Mouse (Mus musculus): ENCODE measurements around the gene Rasgef1c. TPM values are rescaled to one million over a fixed set of nuclear protein-coding genes. Genes with fewer than 3 reads are reported as not detected.
A peak's percentile ranks its signal among the peaks of the same experiment; 100 is the strongest.

Gene Rasgef1c
- polyA plus RNA-seq, 1 experiment from 2014 or later = 0.05 TPM

- no peak for ATAC-seq (replicated peaks; ENCODE audit: insufficient number of reproducible peaks, insufficient read depth, low FRiP score, low read depth)
These were observed 13.2 kb upstream of the Rasgef1c start for GRCm38 (mm10) chr11:49888469-49888868.

GRCm38 (mm10) chr11:49891993-49892392 lies 9.6 kb upstream of the Rasgef1c start:
- Histone ChIP-seq H3K4me3 (no peak overlapping the region), H3K27ac (no peak overlapping the region), H3K9me3 (replicated peaks) (no peaks in the 10 kb centered on the region), H3K4me1 (replicated peaks) (no peaks in the 10 kb centered on the region; the same call in 1 of the 2 replicates), H3K27me3 (0 out of 2 replicates have a peak, but pooled peaks cover 3% of the 10 kb centered on the region), H3K4me2 (no peak overlapping the region), H3K9ac (no peak overlapping the region), H3K36me3 (peaks cover 7% of the 10 kb centered on the region; the same call in 1 of the 2 replicates)
- 86% methylated on average over 5 of the region's 5 CpGs for WGBS
- ATAC-seq (replicated peaks; ENCODE audit: insufficient number of reproducible peaks, insufficient read depth, low FRiP score, low read depth) = no peak

More at GRCm38 (mm10) chr11:49888469-49888868, 13.2 kb upstream of the Rasgef1c start:
- H3K4me1 ChIP-seq (replicated peaks) = no peaks in the 10 kb centered on the region
- H3K27me3 ChIP-seq = no peaks in the 10 kb centered on the region
- WGBS = 76% methylated on average over 5 of the region's 5 CpGs
- H3K27ac ChIP-seq = no peak overlapping the region
- no peaks in the 10 kb centered on the region for H3K9me3 ChIP-seq (replicated peaks)
- H3K4me2 ChIP-seq = no peak overlapping the region
- H3K4me3 ChIP-seq = no peak overlapping the region
- H3K36me3 ChIP-seq = peaks cover 20% of the 10 kb centered on the region
- H3K9ac ChIP-seq = no peak overlapping the region

GRCm38 (mm10) chr11:49893806-49894205 lies 7.8 kb upstream of the Rasgef1c start:
- H3K4me3 ChIP-seq = no peak overlapping the region
- H3K9ac ChIP-seq = no peak overlapping the region
- ATAC-seq (replicated peaks; ENCODE audit: insufficient number of reproducible peaks, insufficient read depth, low FRiP score, low read depth) = no peak
- H3K4me2 ChIP-seq = no peak overlapping the region
- H3K27ac ChIP-seq = no peak overlapping the region
- no peaks in the 10 kb centered on the region for H3K36me3 ChIP-seq
- H3K9me3 ChIP-seq (replicated peaks) = no peaks in the 10 kb centered on the region
- H3K4me1 ChIP-seq (replicated peaks) = no peaks in the 10 kb centered on the region; the same call in 1 of the 2 replicates
- 56% methylated on average over 11 of the region's 11 CpGs for WGBS
- peaks cover 5% of the 10 kb centered on the region; the same call in 1 of the 2 replicates for H3K27me3 ChIP-seq

GRCm38 (mm10) chr11:49895966-49896590 lies 5.6 kb upstream of the Rasgef1c start:
- H3K27me3 ChIP-seq = peaks cover 28% of the 10 kb centered on the region
- WGBS = 35% methylated on average over 6 of the region's 6 CpGs
- H3K27ac ChIP-seq = no peak overlapping the region
- no peak for ATAC-seq (replicated peaks; ENCODE audit: insufficient number of reproducible peaks, insufficient read depth, low FRiP score, low read depth)
- no peak overlapping the region for H3K4me2 ChIP-seq
- H3K9ac ChIP-seq = no peak overlapping the region
- no peaks in the 10 kb centered on the region for H3K9me3 ChIP-seq (replicated peaks)
- H3K4me3 ChIP-seq = no peak overlapping the region
- H3K36me3 ChIP-seq = no peaks in the 10 kb centered on the region
- no peaks in the 10 kb centered on the region; the same call in 1 of the 2 replicates for H3K4me1 ChIP-seq (replicated peaks)

GRCm38 (mm10) chr11:49900043-49900442 lies 1.6 kb upstream of the Rasgef1c start:
- Histone ChIP-seq H3K4me1 (replicated peaks) (peaks cover 9% of the 10 kb centered on the region), H3K9ac (no peak overlapping the region), H3K27ac (no peak overlapping the region), H3K36me3 (no peaks in the 10 kb centered on the region), H3K4me2 (no peak overlapping the region), H3K4me3 (no peak overlapping the region), H3K9me3 (replicated peaks) (no peaks in the 10 kb centered on the region), H3K27me3 (peaks cover 50% of the 10 kb centered on the region)
- 38% methylated on average over 6 of the region's 6 CpGs for WGBS
- no peak for ATAC-seq (replicated peaks; ENCODE audit: insufficient number of reproducible peaks, insufficient read depth, low FRiP score, low read depth)

GRCm38 (mm10) chr11:49900962-49901658 lies 525 bp upstream of the Rasgef1c start:
- H3K4me1 ChIP-seq (replicated peaks) = peaks cover 9% of the 10 kb centered on the region
- H3K27ac ChIP-seq = no peak overlapping the region
- peak overlapping the region; percentile 59; the same call in 1 of the 2 replicates for H3K9ac ChIP-seq
- no peak for ATAC-seq (replicated peaks; ENCODE audit: insufficient number of reproducible peaks, insufficient read depth, low FRiP score, low read depth)
- no peaks in the 10 kb centered on the region for H3K36me3 ChIP-seq
- peak overlapping the region; percentile 60 for H3K4me3 ChIP-seq
- no peaks in the 10 kb centered on the region for H3K9me3 ChIP-seq (replicated peaks)
- peaks cover 50% of the 10 kb centered on the region for H3K27me3 ChIP-seq
- WGBS = 30% methylated on average over 15 of the region's 15 CpGs
- H3K4me2 ChIP-seq = peak overlapping the region; percentile 99

GRCm38 (mm10) chr11:49903333-49903732 lies 1.7 kb downstream of the Rasgef1c start:
- no peak overlapping the region for H3K27ac ChIP-seq
- H3K9ac ChIP-seq = no peak overlapping the region
- H3K4me2 ChIP-seq = no peak overlapping the region
- ATAC-seq (replicated peaks; ENCODE audit: insufficient number of reproducible peaks, insufficient read depth, low FRiP score, low read depth) = no peak
- H3K4me3 ChIP-seq = no peak overlapping the region
- peaks cover 46% of the 10 kb centered on the region for H3K27me3 ChIP-seq
- no peaks in the 10 kb centered on the region for H3K36me3 ChIP-seq
- no peaks in the 10 kb centered on the region for H3K9me3 ChIP-seq (replicated peaks)
- H3K4me1 ChIP-seq (replicated peaks) = peaks cover 9% of the 10 kb centered on the region
- WGBS = 12% methylated on average over 7 of the region's 7 CpGs

GRCm38 (mm10) chr11:49918521-49919180 lies 17.0 kb downstream of the Rasgef1c start:
- peaks cover 5% of the 10 kb centered on the region; the same call in 1 of the 2 replicates for H3K27me3 ChIP-seq
- 60% methylated on average over 15 of the region's 15 CpGs for WGBS
- H3K27ac ChIP-seq = no peak overlapping the region
- no peak overlapping the region for H3K9ac ChIP-seq
- no peak overlapping the region for H3K4me3 ChIP-seq
- no peaks in the 10 kb centered on the region for H3K36me3 ChIP-seq
- H3K9me3 ChIP-seq (replicated peaks) = no peaks in the 10 kb centered on the region
- H3K4me1 ChIP-seq (replicated peaks) = peaks cover 3% of the 10 kb centered on the region; the same call in 1 of the 2 replicates
- ATAC-seq (replicated peaks; ENCODE audit: insufficient number of reproducible peaks, insufficient read depth, low FRiP score, low read depth) = no peak
- no peak overlapping the region for H3K4me2 ChIP-seq

GRCm38 (mm10) chr11:49919304-49919703 lies 17.7 kb downstream of the Rasgef1c start:
- WGBS = 78% methylated on average over 6 of the region's 6 CpGs
- Histone ChIP-seq H3K4me3 (no peak overlapping the region), H3K4me1 (replicated peaks) (peaks cover 3% of the 10 kb centered on the region; the same call in 1 of the 2 replicates), H3K4me2 (no peak overlapping the region), H3K9me3 (replicated peaks) (no peaks in the 10 kb centered on the region), H3K36me3 (no peaks in the 10 kb centered on the region), H3K9ac (no peak overlapping the region), H3K27ac (no peak overlapping the region), H3K27me3 (peaks cover 5% of the 10 kb centered on the region; the same call in 1 of the 2 replicates)
- ATAC-seq (replicated peaks; ENCODE audit: insufficient number of reproducible peaks, insufficient read depth, low FRiP score, low read depth) = no peak

- H3K4me1 ChIP-seq (replicated peaks) = no peaks in the 10 kb centered on the region
- H3K36me3 ChIP-seq = no peaks in the 10 kb centered on the region
- H3K9ac ChIP-seq = no peak overlapping the region
- no peak overlapping the region for H3K4me2 ChIP-seq
- peaks cover 20% of the 10 kb centered on the region for H3K27me3 ChIP-seq
- no peak overlapping the region for H3K27ac ChIP-seq
- H3K9me3 ChIP-seq (replicated peaks) = no peaks in the 10 kb centered on the region
- ATAC-seq (replicated peaks; ENCODE audit: insufficient number of reproducible peaks, insufficient read depth, low FRiP score, low read depth) = no peak
- no peak overlapping the region for H3K4me3 ChIP-seq
- 86% methylated on average over 9 of the region's 9 CpGs for WGBS
These were observed 21.9 kb downstream of the Rasgef1c start for GRCm38 (mm10) chr11:49923539-49923938.

- WGBS = 69% methylated on average over 7 of the region's 7 CpGs
- no peak for ATAC-seq (replicated peaks; ENCODE audit: insufficient number of reproducible peaks, insufficient read depth, low FRiP score, low read depth)
- H3K9me3 ChIP-seq (replicated peaks) = no peaks in the 10 kb centered on the region
- H3K27me3 ChIP-seq = peaks cover 23% of the 10 kb centered on the region
- no peaks in the 10 kb centered on the region for H3K36me3 ChIP-seq
- H3K9ac ChIP-seq = no peak overlapping the region
- no peak overlapping the region for H3K27ac ChIP-seq
- peaks cover 3% of the 10 kb centered on the region for H3K4me1 ChIP-seq (replicated peaks)
- H3K4me2 ChIP-seq = no peak overlapping the region
- no peak overlapping the region for H3K4me3 ChIP-seq
These were observed 24.5 kb downstream of the Rasgef1c start for GRCm38 (mm10) chr11:49926183-49926582.

All from heart, embryonic 15.5 days (tissue).